Mouse (Mus musculus): ENCODE measurements around the gene Prdx2. TPM values are rescaled to one million over a fixed set of nuclear protein-coding genes. Genes with fewer than 3 reads are reported as not detected.

Prdx2 gene
- 162 and 183 TPM in 2 replicates for polyA plus RNA-seq (2012; rRNA removed)

DNA sequence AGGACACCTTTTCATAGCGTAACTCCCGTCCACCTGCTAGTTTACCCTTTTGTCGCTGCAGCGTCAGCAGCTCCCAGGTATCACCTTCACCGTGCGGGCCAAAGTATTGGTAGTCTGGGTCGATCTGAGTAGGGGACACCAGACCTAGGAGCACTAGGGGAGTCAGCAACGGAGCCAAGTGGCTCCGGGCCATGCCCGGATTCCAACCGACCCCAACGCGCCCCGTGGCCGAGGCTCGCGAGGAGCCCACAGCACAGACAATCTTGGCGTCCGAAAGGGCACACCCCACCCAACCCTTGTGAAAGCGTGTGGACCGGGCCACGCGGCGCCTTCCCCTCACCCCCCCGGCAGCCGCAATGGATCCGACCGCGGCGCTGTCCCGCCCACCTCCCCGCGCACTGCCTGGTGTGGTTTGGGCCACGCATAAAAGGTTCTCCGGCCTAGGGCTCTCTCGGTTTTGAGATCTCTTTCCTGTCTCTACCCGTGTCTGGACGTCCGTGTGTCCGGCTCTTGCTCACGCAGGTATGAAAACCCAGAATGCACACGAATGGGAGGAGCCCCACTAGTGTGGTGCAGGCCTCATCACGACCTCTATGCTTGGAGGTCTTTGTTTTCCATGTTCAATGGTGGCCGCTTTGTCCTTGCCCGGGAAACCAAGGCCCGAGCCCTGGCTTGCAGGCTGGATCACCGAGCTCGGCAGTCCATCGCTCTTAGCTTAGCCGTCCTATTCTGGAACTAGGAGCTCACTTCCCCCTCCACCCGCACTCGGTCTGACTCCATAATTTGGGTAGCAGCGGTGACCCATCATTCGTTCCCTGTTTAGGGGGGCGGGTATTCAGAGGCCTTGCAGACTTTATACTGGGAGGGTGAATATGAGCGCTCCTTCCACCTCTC lies at the start of gene Prdx2, which contains the start of the genes Gm49661 and Rnaseh2a:
Prdx2 (plus strand) TSS at position 347 of the 894 bp plus-strand sequence.
Gm49661 (minus strand) TSS at position 193 of the 894 bp plus-strand sequence.
Rnaseh2a (minus strand) TSS at position 527 of the 894 bp plus-strand sequence.
- Histone ChIP-seq H3K36me3 (ENCODE audit: control insufficient read depth, insufficient read depth, low read length) (no peaks in the 10 kb centered on the region), H3K4me1 (replicated peaks; ENCODE audit: control insufficient read depth, insufficient read depth, low read length) (peaks cover 30% of the 10 kb centered on the region), H3K4me3 (ENCODE audit: control insufficient read depth, insufficient read depth, low read length) (peak within 1 kb of the TSS; percentile 74), H3K27ac (ENCODE audit: control insufficient read depth, insufficient read depth, low read length) (no peak within 1 kb of the TSS), H3K27me3 (ENCODE audit: control insufficient read depth, insufficient read depth, low read length) (no peaks in the 10 kb centered on the region)
- peak; percentile 63 for DNase-seq
- TF ChIP-seq CTCF (IDR thresholded peaks at IDR 0.05; ENCODE audit: borderline replicate concordance, control insufficient read depth, extremely low read depth, insufficient read depth, low read length, poor library complexity) (no peak), POLR2A (IDR thresholded peaks at IDR 0.05; ENCODE audit: control insufficient read depth, extremely low read depth, insufficient read depth, low read length, poor library complexity) (peak; percentile 72; the same call in 1 of the 2 replicates)
- under 1% methylated on average over 56 of the region's 56 CpGs for WGBS

DNA sequence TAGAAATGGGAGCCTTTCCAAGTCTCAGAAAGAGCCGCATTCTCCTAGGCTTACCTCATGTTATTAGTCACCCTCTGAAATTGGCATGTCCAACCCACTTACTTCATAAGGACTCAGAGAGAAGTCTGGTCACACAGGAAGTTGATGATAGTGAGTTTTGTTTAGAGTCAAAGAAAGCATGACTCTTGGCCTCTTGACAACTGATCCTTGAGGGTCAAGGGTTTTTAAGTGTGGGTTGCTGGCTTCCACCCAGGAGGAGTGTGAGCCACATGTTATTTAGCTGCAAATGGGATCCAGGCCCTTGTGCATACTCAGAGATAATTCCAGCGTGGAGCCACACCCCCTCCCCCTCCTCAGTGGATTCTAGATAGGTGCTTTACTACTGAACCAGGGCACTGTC lies 47.8 kb upstream of the Prdx2 start:
- no peak for TF ChIP-seq CTCF (IDR thresholded peaks at IDR 0.05; ENCODE audit: borderline replicate concordance, control insufficient read depth, extremely low read depth, insufficient read depth, low read length, poor library complexity)
- no peak for TF ChIP-seq POLR2A (IDR thresholded peaks at IDR 0.05; ENCODE audit: control insufficient read depth, extremely low read depth, insufficient read depth, low read length, poor library complexity)
- H3K4me1 ChIP-seq (replicated peaks; ENCODE audit: control insufficient read depth, insufficient read depth, low read length) = 0 out of 2 replicates have a peak, but pooled peaks cover 2% of the 10 kb centered on the region
- no peaks in the 10 kb centered on the region; the same call in 1 of the 2 replicates for H3K27me3 ChIP-seq (ENCODE audit: control insufficient read depth, insufficient read depth, low read length)
- no peak for DNase-seq
- no peak overlapping the region for H3K4me3 ChIP-seq (ENCODE audit: control insufficient read depth, insufficient read depth, low read length)
- H3K36me3 ChIP-seq (ENCODE audit: control insufficient read depth, insufficient read depth, low read length) = no peaks in the 10 kb centered on the region
- WGBS = 96% methylated on average over 2 of the region's 2 CpGs
- H3K27ac ChIP-seq (ENCODE audit: control insufficient read depth, insufficient read depth, low read length) = no peak overlapping the region

DNA sequence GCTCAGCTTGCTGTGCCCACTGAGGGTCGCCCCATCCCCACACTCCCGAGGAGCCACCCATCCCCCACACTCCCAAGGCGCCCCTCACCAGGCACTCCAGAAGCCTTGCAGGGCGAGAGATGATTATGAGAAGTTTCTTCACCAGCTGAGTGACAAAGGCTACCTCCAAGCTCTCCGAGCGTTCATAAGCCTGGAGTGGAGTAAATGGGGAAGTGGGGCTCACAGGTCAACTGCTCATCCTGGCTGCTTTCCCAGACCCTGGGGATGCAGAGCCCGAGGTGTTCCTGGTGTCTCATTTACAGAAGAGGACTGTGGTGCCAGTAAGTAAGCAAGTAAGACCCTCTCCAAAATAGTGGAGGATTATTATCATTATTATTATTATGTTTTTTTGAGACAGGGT lies 43.8 kb upstream of the Prdx2 start:
- Histone ChIP-seq H3K27ac (ENCODE audit: control insufficient read depth, insufficient read depth, low read length) (no peak overlapping the region), H3K36me3 (ENCODE audit: control insufficient read depth, insufficient read depth, low read length) (no peaks in the 10 kb centered on the region), H3K4me3 (ENCODE audit: control insufficient read depth, insufficient read depth, low read length) (no peak overlapping the region), H3K27me3 (ENCODE audit: control insufficient read depth, insufficient read depth, low read length) (peaks cover 3% of the 10 kb centered on the region; the same call in 1 of the 2 replicates), H3K4me1 (replicated peaks; ENCODE audit: control insufficient read depth, insufficient read depth, low read length) (0 out of 2 replicates have a peak, but pooled peaks cover 2% of the 10 kb centered on the region)
- DNase-seq = no peak
- 44% methylated on average over 7 of the region's 7 CpGs for WGBS
- TF ChIP-seq POLR2A (IDR thresholded peaks at IDR 0.05; ENCODE audit: control insufficient read depth, extremely low read depth, insufficient read depth, low read length, poor library complexity) = no peak
- TF ChIP-seq CTCF (IDR thresholded peaks at IDR 0.05; ENCODE audit: borderline replicate concordance, control insufficient read depth, extremely low read depth, insufficient read depth, low read length, poor library complexity) = no peak

DNA sequence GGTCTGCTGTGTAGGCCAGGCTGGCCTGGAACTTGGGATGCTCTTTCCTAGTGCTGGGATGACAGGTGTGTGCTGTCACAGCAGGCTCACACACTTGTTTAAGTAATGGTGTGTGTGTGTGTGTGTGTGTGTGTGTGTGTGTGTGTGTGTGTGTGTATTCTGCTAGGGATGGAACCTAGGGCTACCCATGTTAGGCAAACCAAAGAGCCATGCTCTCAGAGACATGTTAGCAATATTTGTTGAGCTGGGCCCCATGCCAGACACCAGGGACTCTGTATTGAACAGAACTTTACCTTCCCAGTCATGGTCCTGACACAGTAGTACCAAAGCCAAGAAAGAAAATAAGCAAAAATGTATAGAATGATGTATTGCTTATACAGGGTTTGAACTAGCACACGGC lies 41.9 kb upstream of the Prdx2 start:
- TF ChIP-seq POLR2A (IDR thresholded peaks at IDR 0.05; ENCODE audit: control insufficient read depth, extremely low read depth, insufficient read depth, low read length, poor library complexity) (no peak), CTCF (IDR thresholded peaks at IDR 0.05; ENCODE audit: borderline replicate concordance, control insufficient read depth, extremely low read depth, insufficient read depth, low read length, poor library complexity) (no peak)
- Histone ChIP-seq H3K4me3 (ENCODE audit: control insufficient read depth, insufficient read depth, low read length) (no peak overlapping the region), H3K27me3 (ENCODE audit: control insufficient read depth, insufficient read depth, low read length) (peaks cover 3% of the 10 kb centered on the region; the same call in 1 of the 2 replicates), H3K4me1 (replicated peaks; ENCODE audit: control insufficient read depth, insufficient read depth, low read length) (0 out of 2 replicates have a peak, but pooled peaks cover 2% of the 10 kb centered on the region), H3K27ac (ENCODE audit: control insufficient read depth, insufficient read depth, low read length) (no peak overlapping the region), H3K36me3 (ENCODE audit: control insufficient read depth, insufficient read depth, low read length) (no peaks in the 10 kb centered on the region)
- 74% methylated on average over 1 of the region's 1 CpGs for whole genome bisulfite sequencing
- no peak for DNase-seq

DNA sequence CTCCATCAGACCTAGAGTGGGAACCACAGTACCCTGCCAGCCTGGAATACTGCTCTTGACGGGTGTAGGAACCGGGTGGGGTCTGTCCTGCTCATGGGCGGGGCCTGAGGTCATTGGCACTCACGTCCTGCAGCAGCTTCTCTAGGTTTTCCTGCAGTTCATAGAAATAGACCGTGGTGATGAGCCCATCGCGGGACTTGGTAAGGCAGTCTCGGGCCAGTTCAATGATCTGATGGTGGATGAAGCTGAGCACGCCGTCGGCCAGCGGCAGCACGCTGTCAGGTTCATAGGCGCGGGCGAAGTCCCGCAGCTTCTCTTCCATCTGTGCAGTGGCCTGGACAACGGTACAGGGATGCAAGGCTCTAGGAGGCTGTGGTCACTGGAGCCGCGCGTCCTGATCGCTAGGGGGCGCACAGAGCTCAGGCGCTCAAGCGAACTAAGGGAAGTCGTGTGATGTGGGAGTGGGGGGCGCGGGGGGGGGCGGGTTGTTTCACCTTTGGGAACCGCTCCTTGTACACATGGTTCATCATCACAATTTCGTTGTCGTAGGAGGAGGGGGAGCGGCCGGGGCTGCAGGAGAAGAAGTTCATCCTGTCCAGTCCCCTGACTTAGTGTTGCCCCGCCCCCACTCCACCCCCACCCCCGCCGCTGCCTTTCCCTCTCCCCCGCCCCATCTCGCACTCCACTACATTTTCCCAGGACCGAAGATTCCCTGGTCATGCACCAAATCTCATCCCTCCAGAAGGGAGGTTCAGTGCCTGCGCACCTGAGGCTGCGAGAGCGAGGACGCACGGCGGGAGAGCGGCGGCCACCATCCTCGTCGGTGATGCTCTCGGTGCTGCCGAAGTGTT lies 40.7 kb upstream of the Prdx2 start:
- Histone ChIP-seq H3K27ac (ENCODE audit: control insufficient read depth, insufficient read depth, low read length) (no peak overlapping the region), H3K36me3 (ENCODE audit: control insufficient read depth, insufficient read depth, low read length) (no peaks in the 10 kb centered on the region), H3K4me1 (replicated peaks; ENCODE audit: control insufficient read depth, insufficient read depth, low read length) (0 out of 2 replicates have a peak, but pooled peaks cover 2% of the 10 kb centered on the region), H3K27me3 (ENCODE audit: control insufficient read depth, insufficient read depth, low read length) (peaks cover 3% of the 10 kb centered on the region; the same call in 1 of the 2 replicates), H3K4me3 (ENCODE audit: control insufficient read depth, insufficient read depth, low read length) (no peak overlapping the region)
- TF ChIP-seq CTCF (IDR thresholded peaks at IDR 0.05; ENCODE audit: borderline replicate concordance, control insufficient read depth, extremely low read depth, insufficient read depth, low read length, poor library complexity) (peak; percentile 73; the same call in 1 of the 2 replicates), POLR2A (IDR thresholded peaks at IDR 0.05; ENCODE audit: control insufficient read depth, extremely low read depth, insufficient read depth, low read length, poor library complexity) (no peak)
- 10% methylated on average over 48 of the region's 52 CpGs for WGBS
- peak; percentile 58 for DNase-seq

DNA sequence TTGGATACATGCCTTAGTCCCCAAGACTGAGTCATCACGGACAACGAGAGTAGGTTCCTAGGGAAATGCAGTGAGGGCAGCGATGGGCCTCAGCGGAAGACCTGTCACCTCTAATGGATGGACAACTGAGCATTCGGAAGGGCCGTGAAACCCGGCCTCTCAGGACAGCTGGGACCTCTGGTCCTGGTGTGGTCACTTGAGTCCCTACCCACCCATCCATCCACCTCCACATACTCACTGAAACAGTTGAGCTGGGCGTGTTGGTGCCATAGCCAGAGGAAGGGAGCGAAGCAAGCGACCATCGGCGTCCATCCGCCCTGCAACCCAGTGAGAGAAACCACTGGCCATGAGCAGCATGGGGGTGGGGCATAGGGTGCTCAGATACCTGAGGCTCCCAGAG lies 38.8 kb upstream of the Prdx2 start:
- H3K27ac ChIP-seq (ENCODE audit: control insufficient read depth, insufficient read depth, low read length) = no peak overlapping the region
- H3K4me1 ChIP-seq (replicated peaks; ENCODE audit: control insufficient read depth, insufficient read depth, low read length) = no peaks in the 10 kb centered on the region
- no peak overlapping the region for H3K4me3 ChIP-seq (ENCODE audit: control insufficient read depth, insufficient read depth, low read length)
- WGBS = 90% methylated on average over 13 of the region's 13 CpGs
- TF ChIP-seq CTCF (IDR thresholded peaks at IDR 0.05; ENCODE audit: borderline replicate concordance, control insufficient read depth, extremely low read depth, insufficient read depth, low read length, poor library complexity) (no peak), POLR2A (IDR thresholded peaks at IDR 0.05; ENCODE audit: control insufficient read depth, extremely low read depth, insufficient read depth, low read length, poor library complexity) (no peak)
- H3K27me3 ChIP-seq (ENCODE audit: control insufficient read depth, insufficient read depth, low read length) = peaks cover 15% of the 10 kb centered on the region
- no peak for DNase-seq
- no peaks in the 10 kb centered on the region for H3K36me3 ChIP-seq (ENCODE audit: control insufficient read depth, insufficient read depth, low read length)

Data from thymus, adult 2 months (tissue).